Mouse (Mus musculus) hindbrain, embryonic 12.5 days (tissue): ENCODE results near the gene Pitx1. TPM values are rescaled to one million over a fixed set of nuclear protein-coding genes. Genes with fewer than 3 reads are reported as not detected.

ENCODE experiments used
- ATAC-seq: fragments of 200-750 bp; cut with Nextera tagmentation; 2 replicates; pipeline ENCODE4 v1.8.0; 2017; ENCODE audit warnings: moderate TSS enrichment; ENCODE audit not compliant: low FRiP score
- H3K27ac ChIP-seq: fragments of 300-500 bp; sonication (generic); 2 replicates; pipeline ENCODE4 v1.5.1; 2016; ENCODE audit warnings: mild to moderate bottlenecking
- H3K27me3 ChIP-seq: fragments of 300-500 bp; sonication (generic); 2 replicates; pipeline ENCODE4 v1.6.1; 2016; ENCODE audit warnings: mild to moderate bottlenecking
- H3K36me3 ChIP-seq: fragments of 300-500 bp; sonication (generic); 2 replicates; pipeline ENCODE4 v1.6.1; 2016; ENCODE audit warnings: mild to moderate bottlenecking
- H3K4me1 ChIP-seq: fragments of 300-500 bp; sonication (generic); 2 replicates; pipeline ENCODE4 v1.6.1; 2016
- H3K4me2 ChIP-seq: fragments of 300-500 bp; sonication (generic); replicated peaks from 2 replicates; pipeline ENCODE4 v1.6.1; 2016; ENCODE audit warnings: mild to moderate bottlenecking
- H3K4me3 ChIP-seq: fragments of 300-500 bp; sonication (generic); 2 replicates; pipeline ENCODE4 v1.5.1; 2016; ENCODE audit warnings: mild to moderate bottlenecking
- H3K9ac ChIP-seq: fragments of 300-500 bp; sonication (generic); 2 replicates; pipeline ENCODE4 v1.6.1; 2016; ENCODE audit warnings: mild to moderate bottlenecking, moderate library complexity
- H3K9me3 ChIP-seq: fragments of 300-500 bp; sonication (generic); replicated peaks from 2 replicates; pipeline ENCODE4 v1.6.1; 2016; ENCODE audit warnings: mild to moderate bottlenecking
- WGBS: fragments of 180-500 bp; shearing (Covaris S2); methylation state at CpG from one replicate; pipeline ENCODE4 v1.1.7; 2016; 5-methylcytosine and 5-hydroxymethylcytosine counted together
- polyA plus RNA-seq: library from polyadenylated mRNA; unstranded; fragments of >200 nt; fragmentation: Nextera tagmentation; extraction: Ambion mirVana; gene quantifications from 2 replicates; pipeline ENCODE4 v1.2.1, GENCODE M21; 2016

Pitx1 gene
- polyA plus RNA-seq, 1 experiment from 2014 or later, result 0.61 TPM

- H3K36me3 ChIP-seq, result no peaks in the 10 kb centered on the region
- 89% methylated on average over 10 of the region's 10 CpGs for whole genome bisulfite sequencing
- H3K27me3 ChIP-seq, result peaks cover 6% of the 10 kb centered on the region
- no peak for ATAC-seq
- H3K27ac ChIP-seq, result no peak overlapping the region
- no peak overlapping the region for H3K9ac ChIP-seq
- H3K4me3 ChIP-seq, result no peak overlapping the region
- no peak overlapping the region for H3K4me2 ChIP-seq
- H3K9me3 ChIP-seq, result no peaks in the 10 kb centered on the region
- no peaks in the 10 kb centered on the region for H3K4me1 ChIP-seq
These were observed 26.3 kb downstream of the Pitx1 start for GRCm38 (mm10) chr13:55809707-55810106.

GRCm38 (mm10) chr13:55809041-55809623 is 26.9 kb downstream of the Pitx1 start:
- ATAC-seq, result no peak
- Histone ChIP-seq H3K4me2 (no peak overlapping the region), H3K9ac (no peak overlapping the region), H3K4me1 (no peaks in the 10 kb centered on the region), H3K36me3 (no peaks in the 10 kb centered on the region), H3K9me3 (no peaks in the 10 kb centered on the region), H3K27ac (no peak overlapping the region), H3K4me3 (no peak overlapping the region), H3K27me3 (peaks cover 6% of the 10 kb centered on the region)
- 73% methylated on average over 7 of the region's 7 CpGs for WGBS

- Histone ChIP-seq H3K27ac (no peak overlapping the region), H3K4me2 (no peak overlapping the region), H3K4me1 (no peaks in the 10 kb centered on the region), H3K4me3 (no peak overlapping the region), H3K9me3 (no peaks in the 10 kb centered on the region), H3K36me3 (no peaks in the 10 kb centered on the region), H3K27me3 (no peaks in the 10 kb centered on the region; the same call in 1 of the 2 replicates), H3K9ac (no peak overlapping the region)
- no peak for ATAC-seq
- WGBS, result 94% methylated on average over 1 of the region's 1 CpGs
These were observed 32.0 kb downstream of the Pitx1 start for GRCm38 (mm10) chr13:55803973-55804372.

GRCm38 (mm10) chr13:55801246-55801645 is 34.7 kb downstream of the Pitx1 start:
- Histone ChIP-seq H3K36me3 (no peaks in the 10 kb centered on the region), H3K27me3 (no peaks in the 10 kb centered on the region), H3K9me3 (no peaks in the 10 kb centered on the region), H3K27ac (no peak overlapping the region), H3K9ac (no peak overlapping the region), H3K4me3 (no peak overlapping the region), H3K4me2 (no peak overlapping the region), H3K4me1 (no peaks in the 10 kb centered on the region)
- 47% methylated on average over 2 of the region's 2 CpGs for WGBS
- ATAC-seq, result no peak

GRCm38 (mm10) chr13:55786120-55786519 is 49.9 kb downstream of the Pitx1 start:
- Histone ChIP-seq H3K36me3 (no peaks in the 10 kb centered on the region), H3K4me2 (no peak overlapping the region), H3K9me3 (no peaks in the 10 kb centered on the region), H3K4me1 (no peaks in the 10 kb centered on the region), H3K4me3 (no peak overlapping the region), H3K9ac (no peak overlapping the region), H3K27ac (no peak overlapping the region), H3K27me3 (no peaks in the 10 kb centered on the region)
- 81% methylated on average over 11 of the region's 11 CpGs for WGBS
- ATAC-seq, result no peak

- no peak within 1 kb of the TSS for H3K9ac ChIP-seq
- ATAC-seq, result no peak
- WGBS, result 90% methylated on average over 3 of the region's 3 CpGs
- no peaks in the 10 kb centered on the region for H3K9me3 ChIP-seq
- no peaks in the 10 kb centered on the region for H3K27me3 ChIP-seq
- H3K4me1 ChIP-seq, result no peaks in the 10 kb centered on the region
- H3K4me2 ChIP-seq, result no peak within 1 kb of the TSS
- H3K36me3 ChIP-seq, result no peaks in the 10 kb centered on the region
- no peak within 1 kb of the TSS for H3K27ac ChIP-seq
- H3K4me3 ChIP-seq, result no peak within 1 kb of the TSS
These were observed 51.7 kb downstream of the Pitx1 start, which contains the start of gene Catsper3 for GRCm38 (mm10) chr13:55784268-55784667. TSS of gene Catsper3 (plus strand) at chr13:55784568.

- H3K9ac ChIP-seq, result no peak overlapping the region
- WGBS, result 69% methylated on average over 11 of the region's 11 CpGs
- H3K9me3 ChIP-seq, result no peaks in the 10 kb centered on the region
- H3K4me3 ChIP-seq, result no peak overlapping the region
- no peak for ATAC-seq
- no peak overlapping the region for H3K4me2 ChIP-seq
- no peaks in the 10 kb centered on the region; the same call in 1 of the 2 replicates for H3K4me1 ChIP-seq
- H3K27ac ChIP-seq, result no peak overlapping the region
- no peaks in the 10 kb centered on the region for H3K36me3 ChIP-seq
- H3K27me3 ChIP-seq, result no peaks in the 10 kb centered on the region
These were observed 60.9 kb downstream of the Pitx1 start for GRCm38 (mm10) chr13:55775056-55775455.

Other genes starting within 250 kb of the Pitx1 start
- 42.5 and 43.4 TPM in 2 replicates for gene B4galt7, start 236.3 kb downstream of the Pitx1 start, polyA plus RNA-seq
- gene Caml, start 213.2 kb downstream of the Pitx1 start, polyA plus RNA-seq, result 74.1 and 75.9 TPM in 2 replicates
- gene Ddx46, start 201.2 kb downstream of the Pitx1 start, polyA plus RNA-seq, result 41.1 and 41.2 TPM in 2 replicates
- gene B230219D22Rik, start 143.1 kb downstream of the Pitx1 start, polyA plus RNA-seq, result 74.6 and 78.4 TPM in 2 replicates
- 105 and 110 TPM in 2 replicates for gene Txndc15, start 121.5 kb downstream of the Pitx1 start, polyA plus RNA-seq
- gene Pcbd2, start 108.8 kb downstream of the Pitx1 start, polyA plus RNA-seq, result 32.1 and 34.1 TPM in 2 replicates
- not detected in 2 replicates for gene Catsper3, start 51.6 kb downstream of the Pitx1 start, polyA plus RNA-seq